Mouse (Mus musculus) ES-E14 (cell line): Measurements from ENCODE around the gene Prkd2. TPM values are rescaled to one million over a fixed set of nuclear protein-coding genes. Genes with fewer than 3 reads are reported as not detected.
A peak's percentile ranks its signal among the peaks of the same experiment; 100 is the strongest.

ENCODE experiments used
- DNase-seq: peaks from one replicate; pipeline ENCODE4 v3.0.0-alpha.2; 2013; ENCODE audit warnings: low read depth, low spot score
- H3K27ac ChIP-seq: 2 replicates; pipeline ENCODE4 v1.5.1; 2012; ENCODE audit warnings: low read depth, mild to moderate bottlenecking, low read length, moderate library complexity, mixed read lengths; ENCODE audit not compliant: poor library complexity, insufficient read depth, severe bottlenecking
- H3K36me3 ChIP-seq: 2 replicates; pipeline ENCODE4 v1.6.1; 2012; ENCODE audit warnings: mild to moderate bottlenecking, low read length, moderate library complexity, mixed read lengths; ENCODE audit not compliant: control insufficient read depth, poor library complexity, insufficient read depth, severe bottlenecking
- H3K4me1 ChIP-seq, 2 experiments: fragments of 150-350 bp in 1 of 2; sonication (generic) in 1 of 2; 2 replicates each; pipeline ENCODE4 v1.6.1; 2012; ENCODE audit warnings: low read length in 2 of 2, mild to moderate bottlenecking in 1 of 2, mixed read lengths in 1 of 2; ENCODE audit not compliant: control insufficient read depth in 2 of 2, insufficient read depth in 2 of 2, poor library complexity in 1 of 2
- H3K4me3 ChIP-seq, 2 experiments: fragments of 150-350 bp in 1 of 2; sonication (generic) in 1 of 2; 2 replicates each; pipeline ENCODE4 v1.5.1; 2012; ENCODE audit warnings: low read length in 2 of 2, low read depth in 1 of 2, mild to moderate bottlenecking in 1 of 2, mixed read lengths in 1 of 2; ENCODE audit not compliant: insufficient read depth in 1 of 2, poor library complexity in 1 of 2, severe bottlenecking in 1 of 2
- H3K9ac ChIP-seq: 2 replicates; pipeline ENCODE4 v1.6.1; 2012; ENCODE audit warnings: low read depth, mild to moderate bottlenecking, low read length, mixed read lengths; ENCODE audit not compliant: poor library complexity, insufficient read depth, severe bottlenecking
- H3K9me3 ChIP-seq: fragments of 150-350 bp; sonication (generic); 2 replicates; pipeline ENCODE4 v1.6.1; 2012; ENCODE audit warnings: low read depth, mild to moderate bottlenecking, low read length; ENCODE audit not compliant: control insufficient read depth, insufficient read depth
- CHD2 ChIP-seq: IDR thresholded peaks from 2 replicates; pipeline ENCODE4 v1.6.1; 2014; ENCODE audit warnings: mild to moderate bottlenecking, low read depth, low read length, inconsistent platforms
- HCFC1 ChIP-seq: IDR thresholded peaks from 2 replicates; pipeline ENCODE4 v1.6.1; 2012; ENCODE audit warnings: low read length, inconsistent platforms, borderline replicate concordance; ENCODE audit not compliant: insufficient read depth
- MAFK ChIP-seq: IDR thresholded peaks from 2 replicates; pipeline ENCODE4 v1.6.1; 2014; ENCODE audit warnings: mild to moderate bottlenecking, low read depth, low read length, inconsistent platforms; ENCODE audit not compliant: insufficient read depth
- ZC3H11A ChIP-seq: IDR thresholded peaks from 2 replicates; pipeline ENCODE4 v1.6.1; 2012; ENCODE audit warnings: low read depth, mild to moderate bottlenecking, inconsistent platforms, low read length, borderline replicate concordance
- ZNF384 ChIP-seq: IDR thresholded peaks from 2 replicates; pipeline ENCODE4 v1.6.1; 2012; ENCODE audit warnings: low read depth, low read length, inconsistent platforms
- in situ Hi-C, 2 experiments: fragments of 600-800 bp; cut with MboI; formaldehyde crosslinking; loops; one replicate each; pipeline ENCODE4 v1.15.1; 2025; ENCODE audit warnings: low sequenced_read_pairs in 2 of 2, inconsistent platforms in 1 of 2; ENCODE audit not compliant: unreplicated experiment in 2 of 2
- total RNA-seq: library from RNA; depleted of rRNA; stranded (reverse); fragments of 300-350 nt; gene quantifications from 2 replicates; pipeline ENCODE4 v1.2.3, GENCODE M21; 2012

The Prkd2 gene
- total RNA-seq, 1 experiment: 5.7 TPM

DNA sequence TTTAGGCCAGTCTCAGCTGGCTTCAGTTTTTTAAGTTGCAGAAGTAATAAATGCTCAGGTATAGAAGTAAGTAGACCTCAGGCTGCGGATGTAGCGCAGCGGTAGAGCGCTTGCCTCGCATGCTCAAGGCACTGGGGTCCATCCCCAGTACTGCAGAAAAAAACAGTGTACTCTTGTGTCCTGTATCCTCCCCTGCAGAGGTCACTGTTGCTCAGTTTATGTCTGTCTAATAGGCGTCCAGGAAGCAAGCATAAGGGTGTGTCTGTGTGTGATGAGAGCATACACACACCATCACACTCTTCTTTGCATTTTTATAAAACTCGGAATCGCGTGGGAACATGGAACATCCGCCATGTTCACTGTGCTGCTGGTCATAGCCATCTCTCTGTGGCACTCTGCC is 16.9 kb upstream of the Prkd2 start:
- in situ Hi-C loops: no loop called here
- no peak overlapping the region for H3K27ac ChIP-seq
- H3K4me1 ChIP-seq: peaks cover 0 to 6% of the 10 kb centered on the region in 2 experiments; a peak in 1 of 4 replicates
- H3K9me3 ChIP-seq: no peaks in the 10 kb centered on the region
- no peak for DNase-seq
- H3K9ac ChIP-seq: no peak overlapping the region
- H3K36me3 ChIP-seq: peaks cover 43% of the 10 kb centered on the region
- TF ChIP-seq ZNF384 (0 out of 2 replicates have a peak, but pooled peaks have one; percentile 16), CHD2 (no peak)
- H3K4me3 ChIP-seq: no peak overlapping the region

- in situ Hi-C loops: no loop called here
- Histone ChIP-seq H3K36me3 (peaks cover 50% of the 10 kb centered on the region), H3K9me3 (no peaks in the 10 kb centered on the region), H3K4me1 (peaks cover 0 to 6% of the 10 kb centered on the region in 2 experiments; a peak in 1 of 4 replicates), H3K27ac (no peak overlapping the region; the same call in 1 of the 2 replicates), H3K9ac (no peak overlapping the region; the same call in 1 of the 2 replicates), H3K4me3 (no peak overlapping the region)
- DNase-seq: no peak
- TF ChIP-seq ZNF384 (no peak), HCFC1 (no peak), ZC3H11A (no peak), CHD2 (no peak), MAFK (no peak)
These were observed 16.1 kb upstream of the Prkd2 start for GRCm38 (mm10) chr7:16826571-16826970.

DNA sequence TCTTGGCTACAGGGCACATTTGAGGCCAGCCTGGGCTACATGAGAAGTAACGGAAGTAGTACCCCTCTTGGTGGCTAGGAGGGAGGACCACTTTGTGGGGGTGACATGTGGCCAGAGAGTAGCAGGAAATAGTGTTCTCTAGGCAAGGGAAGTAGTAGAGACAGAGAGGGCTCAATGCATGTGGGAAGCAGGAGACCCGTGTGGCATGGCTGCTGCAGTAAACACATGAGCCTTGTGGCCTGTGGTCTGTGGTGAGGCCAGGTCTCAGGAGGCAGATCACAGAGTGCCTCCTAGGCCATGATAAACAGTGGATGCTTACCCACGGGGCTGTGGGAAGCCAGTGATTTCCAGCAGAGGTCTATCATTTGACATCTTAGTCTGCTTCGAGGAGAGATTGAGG is 15.4 kb upstream of the Prkd2 start:
- H3K4me3 ChIP-seq: no peak overlapping the region
- no peak overlapping the region for H3K9ac ChIP-seq
- H3K9me3 ChIP-seq: no peaks in the 10 kb centered on the region
- in situ Hi-C loops: no loop called here
- H3K27ac ChIP-seq: no peak overlapping the region
- DNase-seq: no peak
- peaks cover 0 to 6% of the 10 kb centered on the region in 2 experiments; a peak in 1 of 4 replicates for H3K4me1 ChIP-seq
- TF ChIP-seq MAFK (no peak), ZNF384 (no peak)
- H3K36me3 ChIP-seq: peaks cover 56% of the 10 kb centered on the region

DNA sequence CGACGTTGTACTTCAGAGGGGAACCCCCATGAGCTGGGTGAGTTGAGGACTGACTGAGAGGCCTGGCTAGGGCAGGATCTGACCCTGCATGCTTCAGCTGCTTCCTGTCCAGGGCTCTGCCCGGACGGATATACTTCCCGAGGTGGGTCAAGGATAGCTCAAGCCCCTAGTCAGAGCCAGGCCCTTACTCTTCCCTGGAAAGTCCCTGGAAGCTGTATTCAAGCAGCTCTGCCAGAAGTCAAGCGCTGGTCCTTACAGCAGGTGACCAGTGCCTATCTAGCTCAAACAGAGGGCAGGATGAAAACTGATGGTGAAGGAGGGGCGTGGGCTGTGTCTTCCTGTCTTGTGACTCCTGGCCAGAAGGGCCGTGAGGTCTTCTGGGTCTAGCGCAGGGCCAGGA is 12.3 kb upstream of the Prkd2 start:
- in situ Hi-C loops: no loop called here
- DNase-seq: no peak
- TF ChIP-seq ZC3H11A: no peak
- no peak for TF ChIP-seq CHD2
- TF ChIP-seq ZNF384: no peak
- TF ChIP-seq MAFK: no peak
- TF ChIP-seq HCFC1: no peak
- H3K4me3 ChIP-seq: no peak overlapping the region
- H3K36me3 ChIP-seq: peaks cover 65% of the 10 kb centered on the region
- H3K9ac ChIP-seq: no peak overlapping the region
- H3K9me3 ChIP-seq: no peaks in the 10 kb centered on the region
- peaks cover 0 to 6% of the 10 kb centered on the region in 2 experiments; a peak in 1 of 4 replicates for H3K4me1 ChIP-seq
- no peak overlapping the region for H3K27ac ChIP-seq

GRCm38 (mm10) chr7:16837916-16838803 is 4.5 kb upstream of the Prkd2 start:
- H3K36me3 ChIP-seq: peaks cover 38% of the 10 kb centered on the region
- no peak for DNase-seq
- in situ Hi-C loops: no loop called here

More at GRCm38 (mm10) chr7:16837916-16838803, 4.5 kb upstream of the Prkd2 start:
- Histone ChIP-seq H3K9me3 (no peaks in the 10 kb centered on the region), H3K9ac (no peak overlapping the region), H3K27ac (no peak overlapping the region), H3K4me1 (peaks cover 1 to 9% of the 10 kb centered on the region in 2 experiments; a peak in 2 of 4 replicates), H3K4me3 (no peak overlapping the region)
- TF ChIP-seq MAFK (no peak), CHD2 (no peak), ZC3H11A (no peak), HCFC1 (no peak), ZNF384 (no peak)
